Comparison of ENCODE assay signal across 8 mouse cellular contexts in the genomic region with DNA sequence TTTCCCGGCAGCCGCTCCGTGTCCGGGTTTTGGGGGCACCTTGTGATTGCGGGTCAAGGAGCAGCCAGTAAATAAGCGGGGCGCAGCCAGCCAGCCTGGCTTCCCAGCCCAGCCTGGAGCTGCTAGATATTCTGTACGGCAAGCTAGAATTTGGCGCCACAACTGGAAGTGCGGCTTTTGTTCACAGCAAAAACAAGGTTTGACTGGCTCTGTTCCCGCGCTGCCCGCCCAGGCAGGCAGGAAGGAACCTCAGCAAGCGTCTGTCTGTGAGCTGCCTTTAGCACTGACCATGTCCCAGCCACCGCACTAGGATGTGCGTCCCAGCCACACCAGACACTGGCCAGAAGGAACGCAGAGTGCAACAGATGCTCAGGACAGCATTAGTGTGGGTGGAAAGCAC. TPM values are rescaled to one million over a fixed set of nuclear protein-coding genes. Genes with fewer than 3 reads are reported as not detected.
DNase-seq lines count a peak whose midpoint lies in the region; ATAC-seq lines count a peak whose summit lies in the region.

No protein-coding gene starts in this region.

- peak overlapping the region; percentile 13; the same call in 1 of the 2 replicates for H3K9ac ChIP-seq in limb, embryonic 12.5 days (replicated peaks)
- 0 out of 2 replicates have a peak overlapping the region, but pooled peaks have one; percentile 20 for H3K9ac ChIP-seq in midbrain, embryonic 15.5 days

- H3K9me3 ChIP-seq in heart, embryonic 10.5 days = no peaks in the 10 kb centered on the region
- H3K9me3 ChIP-seq in limb, embryonic 12.5 days = no peaks in the 10 kb centered on the region
- no peaks in the 10 kb centered on the region for H3K9me3 ChIP-seq in midbrain, embryonic 15.5 days

- H3K36me3 ChIP-seq in heart, embryonic 10.5 days = no peaks in the 10 kb centered on the region
- H3K36me3 ChIP-seq in limb, embryonic 12.5 days = no peaks in the 10 kb centered on the region
- no peaks in the 10 kb centered on the region for H3K36me3 ChIP-seq in midbrain, embryonic 15.5 days (replicated peaks)

- peak overlapping the region; percentile 37 for H3K4me3 ChIP-seq in heart, embryonic 10.5 days
- H3K4me3 ChIP-seq in limb, embryonic 12.5 days (replicated peaks) = peak overlapping the region; percentile 20
- H3K4me3 ChIP-seq in midbrain, embryonic 15.5 days = peak overlapping the region; percentile 14

- H3K4me2 ChIP-seq in limb, embryonic 12.5 days = peak overlapping the region; percentile 48
- H3K4me2 ChIP-seq in midbrain, embryonic 15.5 days = peak overlapping the region; percentile 42

- H3K4me1 ChIP-seq in heart, embryonic 10.5 days = peaks cover 12% of the 10 kb centered on the region; the same call in 1 of the 2 replicates
- peaks cover 8% of the 10 kb centered on the region for H3K4me1 ChIP-seq in limb, embryonic 12.5 days (replicated peaks)
- H3K4me1 ChIP-seq in midbrain, embryonic 15.5 days = peaks cover 10% of the 10 kb centered on the region

- peak; percentile 49; the same call in 1 of the 2 replicates for ATAC-seq in cerebellum, adult (ENCODE audit: insufficient number of reproducible peaks, low FRiP score, low TSS enrichment)
- no peak for ATAC-seq in limb, embryonic 12.5 days (ENCODE audit: insufficient number of reproducible peaks, insufficient read depth, low FRiP score, low TSS enrichment, low read depth)
- peak; percentile 72; the same call in 1 of the 2 replicates for ATAC-seq in midbrain, embryonic 15.5 days (replicated peaks)

- DNase-seq in cerebellum, adult 11-12 months = no peak
- peak; percentile 37 for DNase-seq in embryo, embryonic 9.5 days (ENCODE audit: extremely low spot score)
- DNase-seq in heart, embryonic 10.5 days (ENCODE audit: low spot score) = no peak
- peak; percentile 27 to 33 for DNase-seq in kidney, adult 8-10 months
- no peak for DNase-seq in spleen, postnatal 10 days (ENCODE audit: low spot score in 2 of 2)

- 20% methylated on average over 17 of the region's 17 CpGs for WGBS in heart, embryonic 10.5 days
- WGBS in limb, embryonic 12.5 days = 20% methylated on average over 17 of the region's 17 CpGs
- WGBS in midbrain, embryonic 15.5 days = 10% methylated on average over 17 of the region's 17 CpGs

- H3K27ac ChIP-seq in heart, embryonic 10.5 days = peak overlapping the region; percentile 37
- no peak overlapping the region for H3K27ac ChIP-seq in limb, embryonic 12.5 days
- H3K27ac ChIP-seq in midbrain, embryonic 15.5 days = no peak overlapping the region

- no peaks in the 10 kb centered on the region for H3K27me3 ChIP-seq in heart, embryonic 10.5 days (ENCODE audit: insufficient read depth, poor library complexity, severe bottlenecking)
- peaks cover 17% of the 10 kb centered on the region; the same call in 1 of the 2 replicates for H3K27me3 ChIP-seq in limb, embryonic 12.5 days
- H3K27me3 ChIP-seq in midbrain, embryonic 15.5 days (replicated peaks) = 0 out of 2 replicates have a peak, but pooled peaks cover 2% of the 10 kb centered on the region

RNA-seq across cellular contexts. Expression of gene Zfp704, which starts 20.1 kb away (rescaled TPM):
- 6.1 and 7.2 TPM in 2 replicates for polyA plus RNA-seq in heart, embryonic 10.5 days (2016; fragmentation: Nextera tagmentation; extraction: Ambion mirVana)
- 11.7 and 12.0 TPM in 2 replicates for polyA plus RNA-seq in limb, embryonic 12.5 days (2016; fragmentation: Nextera tagmentation; extraction: Ambion mirVana)
- polyA plus RNA-seq in midbrain, embryonic 15.5 days (2015; fragmentation: Nextera tagmentation; extraction: Ambion mirVana) = 13.7 and 13.8 TPM in 2 replicates

Comparison
In these comparisons a context has a peak if more than half of its experiments do, and no peak if none do; other contexts are left out.
1. DNase-seq: peak in embryo, embryonic 9.5 days (single experiment) and kidney, adult 8-10 months (2 of 2); none in cerebellum, adult 11-12 months (single experiment), heart, embryonic 10.5 days (single experiment) and spleen, postnatal 10 days (0 of 2).
2. Peak in every context shown above with its lines, with median percentiles within 50 percentile points of each other: H3K4me3 ChIP-seq.